Mouse (Mus musculus): Measurements from ENCODE around the gene Gsk3a. TPM values are rescaled to one million over a fixed set of nuclear protein-coding genes. Genes with fewer than 3 reads are reported as not detected.

Gene Gsk3a
- polyA plus RNA-seq (2015; fragmentation: Nextera tagmentation; extraction: Ambion mirVana): 11.5 and 13.0 TPM in 2 replicates

DNA sequence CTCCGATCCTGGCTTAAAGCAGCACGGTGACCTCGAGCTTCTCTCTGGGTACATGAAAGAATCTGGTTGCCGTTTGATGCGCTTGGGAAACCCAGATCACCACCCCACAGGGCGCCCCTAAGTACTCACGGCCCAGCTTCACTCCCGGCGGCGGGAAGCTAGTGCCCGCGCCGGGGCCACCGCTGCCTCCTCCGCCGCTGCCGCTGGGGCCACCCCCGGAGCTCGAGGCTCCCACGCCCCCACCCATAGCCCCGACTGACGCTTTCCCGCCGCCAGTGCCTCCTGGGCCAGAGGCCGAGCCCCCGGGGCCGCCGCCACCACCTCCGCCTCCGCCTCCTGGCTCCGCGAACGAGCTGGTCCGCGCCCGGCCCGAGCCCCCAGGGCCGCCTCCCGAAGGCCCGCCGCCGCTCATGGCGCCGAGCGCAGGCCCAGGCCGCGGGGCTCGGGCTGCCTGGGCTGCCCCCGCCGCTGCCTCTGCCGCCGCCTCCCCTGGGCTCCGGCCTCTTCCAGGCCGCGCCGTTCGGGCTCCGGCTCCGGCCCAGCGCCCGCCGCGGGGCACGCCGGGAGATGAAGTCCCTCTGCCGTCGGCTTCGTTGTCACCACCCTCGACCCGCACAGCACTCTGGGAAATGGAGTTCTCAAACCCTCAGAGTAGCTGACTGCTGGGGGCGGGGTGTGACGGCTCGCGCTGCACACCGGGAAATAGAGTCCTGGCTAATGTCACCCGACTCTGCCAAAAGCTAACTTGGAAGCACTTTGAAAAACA, at the start of gene Gsk3a:
Gsk3a (minus strand) TSS at position 603 of the 766 bp plus-strand sequence.
- ATAC-seq (ENCODE audit: insufficient number of reproducible peaks, low FRiP score, low TSS enrichment, low read depth): peak; percentile 91
- peak within 1 kb of the TSS; percentile 83 for H3K4me3 ChIP-seq (replicated peaks)
- peaks cover 52% of the 10 kb centered on the region for H3K4me1 ChIP-seq
- no peaks in the 10 kb centered on the region for H3K27me3 ChIP-seq
- H3K4me2 ChIP-seq (replicated peaks): peak within 1 kb of the TSS; percentile 70
- H3K9ac ChIP-seq: peak within 1 kb of the TSS; percentile 98
- H3K27ac ChIP-seq (replicated peaks): peak within 1 kb of the TSS; percentile 84
- no peaks in the 10 kb centered on the region for H3K9me3 ChIP-seq (replicated peaks)
- under 1% methylated on average over 71 of the region's 76 CpGs for WGBS
- peaks cover 43% of the 10 kb centered on the region for H3K36me3 ChIP-seq

DNA sequence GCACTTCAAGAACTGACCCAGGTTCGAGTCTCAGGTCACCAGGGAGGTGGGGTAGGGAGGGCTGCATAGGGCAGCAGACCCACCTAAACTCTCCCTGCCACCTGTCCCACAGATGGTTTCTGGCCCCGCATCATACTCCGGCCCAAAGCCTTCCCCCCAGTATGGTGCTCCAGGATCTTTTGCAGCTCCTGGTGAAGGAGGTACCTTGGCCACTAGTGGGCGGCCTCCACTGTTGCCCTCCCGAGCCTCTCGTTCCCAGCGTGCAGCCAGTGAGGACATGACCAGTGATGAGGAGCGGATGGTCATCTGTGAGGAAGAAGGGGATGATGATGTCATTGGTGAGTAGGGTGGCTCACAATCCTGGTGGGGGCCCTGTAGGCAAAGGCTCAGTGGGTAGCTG, 49.3 kb upstream of the Gsk3a start:
- Histone ChIP-seq H3K27me3 (no peaks in the 10 kb centered on the region), H3K9ac (no peak overlapping the region), H3K36me3 (peaks cover 73% of the 10 kb centered on the region), H3K4me2 (replicated peaks) (no peak overlapping the region), H3K9me3 (replicated peaks) (no peaks in the 10 kb centered on the region), H3K4me1 (peaks cover 36% of the 10 kb centered on the region), H3K4me3 (replicated peaks) (no peak overlapping the region), H3K27ac (replicated peaks) (0 out of 2 replicates have a peak overlapping the region, but pooled peaks have one; percentile 7)
- WGBS: 77% methylated on average over 8 of the region's 8 CpGs
- ATAC-seq (ENCODE audit: insufficient number of reproducible peaks, low FRiP score, low TSS enrichment, low read depth): no peak

DNA sequence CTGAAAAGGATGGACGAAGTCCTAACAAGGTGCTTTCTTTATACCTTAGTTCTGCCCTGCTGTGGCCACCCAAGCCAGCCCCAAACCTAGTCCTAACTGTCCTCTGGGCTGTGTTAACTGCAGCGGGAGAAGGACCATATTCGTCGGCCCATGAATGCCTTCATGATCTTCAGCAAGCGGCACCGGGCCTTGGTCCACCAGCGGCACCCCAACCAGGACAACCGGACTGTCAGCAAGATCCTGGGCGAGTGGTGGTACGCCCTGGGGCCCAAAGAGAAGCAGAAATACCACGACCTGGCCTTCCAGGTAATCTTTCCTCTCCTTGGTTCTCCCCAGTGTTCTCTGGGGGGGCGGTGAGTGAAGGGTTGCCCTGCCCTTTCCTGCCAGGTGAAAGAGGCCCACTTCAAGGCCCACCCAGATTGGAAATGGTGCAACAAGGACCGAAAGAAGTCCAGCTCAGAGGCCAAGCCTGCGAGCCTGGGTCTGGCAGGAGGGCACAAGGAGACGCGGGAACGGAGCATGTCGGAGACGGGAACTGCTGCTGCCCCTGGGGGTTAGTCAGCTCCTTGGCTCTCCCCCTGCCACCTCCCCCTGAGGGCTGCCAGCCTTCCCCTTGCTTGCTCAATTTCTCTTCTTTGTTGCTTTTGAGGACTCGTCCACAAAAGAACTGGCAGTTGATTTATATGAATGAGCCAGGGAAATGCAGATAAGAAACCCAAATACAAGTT, 48.0 kb upstream of the Gsk3a start:
- Histone ChIP-seq H3K4me3 (replicated peaks) (no peak overlapping the region), H3K4me1 (peaks cover 36% of the 10 kb centered on the region), H3K27me3 (no peaks in the 10 kb centered on the region), H3K4me2 (replicated peaks) (no peak overlapping the region), H3K27ac (replicated peaks) (no peak overlapping the region), H3K9me3 (replicated peaks) (no peaks in the 10 kb centered on the region), H3K36me3 (peaks cover 60% of the 10 kb centered on the region), H3K9ac (no peak overlapping the region)
- 85% methylated on average over 20 of the region's 20 CpGs for WGBS
- ATAC-seq (ENCODE audit: insufficient number of reproducible peaks, low FRiP score, low TSS enrichment, low read depth): no peak

DNA sequence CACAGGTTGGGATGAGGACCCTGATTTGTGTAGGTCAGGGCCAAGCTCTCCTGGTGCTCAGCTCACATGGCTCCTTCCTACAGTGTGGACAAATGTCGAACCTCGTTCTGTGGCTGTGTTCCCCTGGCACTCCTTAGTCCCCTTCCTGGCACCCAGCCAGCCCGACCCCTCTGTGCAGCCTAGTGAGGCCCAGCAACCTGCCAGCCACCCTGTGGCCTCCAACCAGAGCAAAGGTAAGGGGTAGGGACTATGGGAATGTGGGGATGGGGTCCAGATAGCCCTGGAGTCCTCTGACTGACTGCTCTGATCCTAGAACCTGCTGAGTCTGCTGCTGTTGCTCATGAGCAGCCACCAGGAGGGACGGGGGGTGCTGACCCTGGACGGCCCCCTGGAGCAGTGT, 47.1 kb upstream of the Gsk3a start:
- peak overlapping the region; percentile 100; the same call in 1 of the 2 replicates for H3K27ac ChIP-seq (replicated peaks)
- no peak overlapping the region for H3K9ac ChIP-seq
- 59% methylated on average over 5 of the region's 5 CpGs for WGBS

DNA sequence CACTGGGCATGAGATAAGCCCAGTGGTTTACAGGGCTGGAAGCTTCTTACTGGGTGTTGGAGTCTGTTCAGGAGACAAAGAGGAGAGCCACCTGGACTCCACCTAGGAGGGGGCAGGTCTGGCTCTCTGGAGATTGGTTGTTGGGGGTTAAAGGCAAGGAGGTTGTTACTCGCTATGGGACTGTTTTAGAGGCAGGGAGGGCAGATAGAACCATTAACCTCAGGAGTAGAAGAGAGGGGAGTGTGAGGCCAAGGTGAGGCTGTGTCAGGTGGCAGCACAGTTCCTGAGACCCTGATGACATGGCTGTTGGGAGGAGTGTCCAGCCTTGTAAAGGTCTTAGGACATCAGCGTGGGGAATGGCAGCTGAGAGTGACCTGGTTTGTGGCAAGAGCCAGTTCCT, 46.5 kb upstream of the Gsk3a start:
- Histone ChIP-seq H3K9ac (peak overlapping the region; percentile 69), H3K4me1 (peaks cover 44% of the 10 kb centered on the region), H3K27ac (replicated peaks) (peak overlapping the region; percentile 100), H3K4me3 (replicated peaks) (peak overlapping the region; percentile 86), H3K36me3 (peaks cover 44% of the 10 kb centered on the region), H3K9me3 (replicated peaks) (no peaks in the 10 kb centered on the region), H3K27me3 (no peaks in the 10 kb centered on the region), H3K4me2 (replicated peaks) (peak overlapping the region; percentile 80)
- ATAC-seq (ENCODE audit: insufficient number of reproducible peaks, low FRiP score, low TSS enrichment, low read depth): no peak
- 57% methylated on average over 2 of the region's 2 CpGs for WGBS

More for the DNA sequence above, 47.1 kb upstream of the Gsk3a start:
- Histone ChIP-seq H3K4me3 (replicated peaks) (peak overlapping the region; percentile 86; the same call in 1 of the 2 replicates), H3K36me3 (peaks cover 50% of the 10 kb centered on the region), H3K4me1 (peaks cover 41% of the 10 kb centered on the region), H3K9me3 (replicated peaks) (no peaks in the 10 kb centered on the region), H3K27me3 (no peaks in the 10 kb centered on the region), H3K4me2 (replicated peaks) (peak overlapping the region; percentile 80; the same call in 1 of the 2 replicates)
- no peak for ATAC-seq (ENCODE audit: insufficient number of reproducible peaks, low FRiP score, low TSS enrichment, low read depth)

DNA sequence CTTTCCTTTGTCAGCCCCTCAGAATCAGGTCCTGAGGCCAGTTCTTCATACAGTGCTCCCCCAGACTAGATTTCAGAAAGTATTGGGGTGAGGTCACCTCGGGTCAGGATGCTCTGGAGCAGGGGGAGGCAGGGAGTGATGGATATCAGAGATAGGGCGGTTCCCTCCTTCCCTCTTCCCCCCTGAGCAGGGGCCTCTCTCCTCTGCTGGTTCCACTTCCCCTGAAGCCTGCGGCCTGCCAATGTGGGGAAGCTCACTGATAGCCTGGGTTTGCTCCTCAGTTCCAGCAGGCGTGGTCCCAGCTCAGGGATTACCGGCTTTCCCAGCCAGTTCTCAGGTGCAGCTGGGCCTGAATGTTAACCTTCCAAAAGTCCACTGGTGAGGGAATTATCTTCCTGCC, 46.0 kb upstream of the Gsk3a start:
- peak overlapping the region; percentile 69 for H3K9ac ChIP-seq
- peak overlapping the region; percentile 100 for H3K27ac ChIP-seq (replicated peaks)
- no peaks in the 10 kb centered on the region for H3K9me3 ChIP-seq (replicated peaks)
- WGBS: 4% methylated on average over 5 of the region's 5 CpGs
- no peaks in the 10 kb centered on the region for H3K27me3 ChIP-seq
- H3K4me2 ChIP-seq (replicated peaks): peak overlapping the region; percentile 80
- H3K36me3 ChIP-seq: peaks cover 39% of the 10 kb centered on the region
- ATAC-seq (ENCODE audit: insufficient number of reproducible peaks, low FRiP score, low TSS enrichment, low read depth): no peak
- H3K4me3 ChIP-seq (replicated peaks): peak overlapping the region; percentile 86
- H3K4me1 ChIP-seq: peaks cover 44% of the 10 kb centered on the region

DNA sequence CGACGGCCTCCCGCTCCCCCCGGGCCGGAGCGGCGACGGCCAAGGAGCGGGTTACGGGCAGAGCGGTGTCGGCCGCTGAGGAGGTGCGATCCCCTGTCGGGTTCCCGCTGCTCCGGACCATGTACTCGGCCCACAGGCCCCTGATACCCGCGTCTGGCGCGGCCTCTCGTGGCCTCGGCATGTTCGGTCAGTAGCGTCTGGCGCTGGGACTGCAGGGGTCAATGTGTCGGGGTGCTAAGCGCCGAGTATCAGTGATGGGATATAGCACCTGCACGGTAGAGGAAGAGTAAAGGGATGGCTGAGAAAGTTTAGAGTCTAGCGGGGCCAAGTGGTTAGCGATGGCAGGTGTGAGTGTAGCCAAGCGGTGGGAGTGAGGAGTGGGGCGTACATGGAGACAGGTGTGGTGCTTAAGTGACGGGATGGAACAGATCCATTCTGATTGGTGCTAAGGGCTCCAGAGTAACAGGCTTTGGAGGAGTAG, 45.1 kb upstream of the Gsk3a start:
- Histone ChIP-seq H3K4me3 (replicated peaks) (peak overlapping the region; percentile 86), H3K4me1 (peaks cover 47% of the 10 kb centered on the region), H3K36me3 (peaks cover 30% of the 10 kb centered on the region), H3K9me3 (replicated peaks) (no peaks in the 10 kb centered on the region), H3K27me3 (no peaks in the 10 kb centered on the region), H3K4me2 (replicated peaks) (peak overlapping the region; percentile 80), H3K9ac (peak overlapping the region; percentile 69), H3K27ac (replicated peaks) (peak overlapping the region; percentile 100)
- no peak for ATAC-seq (ENCODE audit: insufficient number of reproducible peaks, low FRiP score, low TSS enrichment, low read depth)
- WGBS: 0% methylated on average over 26 of the region's 36 CpGs

DNA sequence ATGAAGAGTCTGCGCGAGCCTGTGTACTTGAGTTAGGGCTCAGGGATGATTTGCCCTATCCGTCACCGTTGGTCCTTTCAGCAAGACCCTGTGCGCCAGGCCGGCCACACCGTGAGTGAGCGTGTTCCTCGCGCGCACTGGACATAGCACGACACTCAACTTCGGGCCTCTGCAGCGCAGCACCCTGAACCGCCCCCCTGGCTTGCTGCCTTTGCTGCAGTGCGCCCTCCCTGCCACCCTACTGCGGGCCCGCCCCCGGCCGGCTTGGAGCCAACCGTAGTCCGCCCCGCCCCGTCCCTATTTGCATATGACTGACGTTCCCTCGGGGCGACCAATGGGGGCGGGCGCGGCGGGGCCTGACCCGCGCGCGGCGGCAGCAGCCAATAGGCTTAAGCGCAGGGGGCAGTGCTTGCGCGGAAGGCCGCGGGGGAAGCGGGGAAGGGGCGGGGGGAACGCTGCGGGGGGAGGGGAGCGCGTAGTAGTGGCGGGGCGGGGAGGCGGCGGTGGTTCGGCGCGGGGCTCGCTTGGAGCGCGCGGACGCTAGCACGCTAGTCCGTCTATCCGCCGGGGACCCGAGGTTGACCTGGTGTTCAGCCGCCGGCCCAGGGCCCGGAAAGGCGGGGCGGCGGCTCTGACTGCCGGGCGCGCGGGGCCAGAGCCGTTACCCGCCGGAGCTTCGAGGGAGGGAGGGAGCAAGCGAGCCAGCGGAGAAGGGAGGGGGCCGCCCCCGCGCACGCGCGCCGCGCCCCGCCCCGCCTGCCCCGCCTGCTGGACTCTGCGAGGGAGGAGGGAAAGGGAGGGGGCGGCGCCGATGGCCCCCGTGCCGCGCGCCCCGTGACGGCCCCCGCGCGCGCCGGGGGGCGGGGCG, 44.3 kb upstream of the Gsk3a start:
- peaks cover 55% of the 10 kb centered on the region for H3K4me1 ChIP-seq
- ATAC-seq (ENCODE audit: insufficient number of reproducible peaks, low FRiP score, low TSS enrichment, low read depth): peak; percentile 83
- H3K27me3 ChIP-seq: no peaks in the 10 kb centered on the region
- peaks cover 22% of the 10 kb centered on the region for H3K36me3 ChIP-seq
- peak overlapping the region; percentile 69 for H3K9ac ChIP-seq
- peak overlapping the region; percentile 80 for H3K4me2 ChIP-seq (replicated peaks)
- H3K4me3 ChIP-seq (replicated peaks): peak overlapping the region; percentile 86
- under 1% methylated on average over 88 of the region's 108 CpGs for WGBS
- no peaks in the 10 kb centered on the region for H3K9me3 ChIP-seq (replicated peaks)
- peak overlapping the region; percentile 100 for H3K27ac ChIP-seq (replicated peaks)

DNA sequence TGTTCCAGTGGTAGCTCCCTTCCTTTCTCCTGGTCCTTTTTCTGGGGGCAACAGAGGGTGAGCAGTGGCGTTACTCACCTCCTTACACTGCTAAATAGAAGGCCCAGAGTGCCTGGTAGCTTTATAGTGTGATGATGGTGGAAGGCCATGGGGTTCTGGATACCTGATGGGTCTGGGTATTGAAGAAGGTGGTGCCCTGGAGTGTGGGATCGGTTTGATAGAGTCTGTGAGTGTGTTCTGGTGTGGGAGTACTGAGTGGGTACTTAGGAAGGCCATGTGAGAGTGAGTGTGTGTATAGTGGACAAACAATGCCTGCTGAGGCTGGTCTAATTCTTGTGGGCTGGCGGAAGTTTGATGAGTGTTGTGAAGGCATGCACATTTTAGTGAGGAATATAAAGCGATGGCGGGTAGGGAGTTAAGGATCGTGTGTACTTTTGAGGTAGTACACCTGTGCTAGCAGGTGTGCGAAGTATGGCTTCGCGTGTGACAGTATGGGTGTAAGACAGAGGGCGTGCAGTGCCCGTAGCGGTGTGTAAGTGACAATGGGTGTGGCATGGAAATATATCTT, 43.6 kb upstream of the Gsk3a start:
- peak overlapping the region; percentile 23; the same call in 1 of the 2 replicates for H3K9ac ChIP-seq
- no peak for ATAC-seq (ENCODE audit: insufficient number of reproducible peaks, low FRiP score, low TSS enrichment, low read depth)
- peak overlapping the region; percentile 86 for H3K4me3 ChIP-seq (replicated peaks)
- WGBS: 16% methylated on average over 12 of the region's 12 CpGs
- no peaks in the 10 kb centered on the region for H3K9me3 ChIP-seq (replicated peaks)
- H3K36me3 ChIP-seq: peaks cover 15% of the 10 kb centered on the region
- H3K4me2 ChIP-seq (replicated peaks): peak overlapping the region; percentile 80
- H3K27ac ChIP-seq (replicated peaks): peak overlapping the region; percentile 100
- peaks cover 62% of the 10 kb centered on the region for H3K4me1 ChIP-seq
- no peaks in the 10 kb centered on the region for H3K27me3 ChIP-seq
